Mouse (Mus musculus) CH12.LX (cell line): Measurements from ENCODE around the gene Dlg2. TPM values are rescaled to one million over a fixed set of nuclear protein-coding genes. Genes with fewer than 3 reads are reported as not detected.

Experiments used
- DNase-seq: peaks from one replicate; pipeline ENCODE4 v3.0.0-alpha.2; 2013; ENCODE audit errors: extremely low read depth
- H3K27ac ChIP-seq: 2 replicates; pipeline ENCODE4 v1.5.1; 2012; ENCODE audit warnings: low read depth, mild to moderate bottlenecking, control low read depth, moderate library complexity; ENCODE audit not compliant: insufficient read depth
- H3K27me3 ChIP-seq: replicated peaks from 2 replicates; pipeline ENCODE3; 2012; ENCODE audit warnings: inconsistent platforms
- H3K36me3 ChIP-seq, 2 experiments: replicated peaks in 1 of 2; 2 replicates each; pipeline versions ENCODE3 to v1.6.1; 2012; ENCODE audit warnings: inconsistent platforms in 1 of 2, low read length in 1 of 2, mild to moderate bottlenecking in 1 of 2, mixed read lengths in 1 of 2, moderate library complexity in 1 of 2; ENCODE audit not compliant: control insufficient read depth in 1 of 2, insufficient read depth in 1 of 2
- H3K4me1 ChIP-seq, 2 experiments: 2 replicates each; pipeline ENCODE4 v1.6.1; 2012; ENCODE audit warnings: inconsistent platforms in 1 of 2, moderate library complexity in 1 of 2; ENCODE audit not compliant: insufficient read depth in 2 of 2, control insufficient read depth in 1 of 2
- H3K4me2 ChIP-seq: 2 replicates; pipeline ENCODE4 v1.6.1; 2012; ENCODE audit warnings: low read depth, mild to moderate bottlenecking, control low read depth; ENCODE audit not compliant: poor library complexity, insufficient read depth, severe bottlenecking
- H3K4me3 ChIP-seq, 3 experiments: fragments of 150-350 bp in 1 of 3; sonication (generic) in 1 of 3; replicated peaks in 1 of 3; 2 replicates each; pipeline versions ENCODE3 to v1.5.1; 2011 to 2012; ENCODE audit warnings: low read depth in 2 of 3, low read length in 2 of 3, mild to moderate bottlenecking in 2 of 3, moderate library complexity in 2 of 3, control low read depth in 1 of 3, improper control_type of control experiment in 1 of 3, inconsistent platforms in 1 of 3, mixed read lengths in 1 of 3; ENCODE audit not compliant: poor library complexity in 1 of 3
- H3K79me2 ChIP-seq: replicated peaks from 2 replicates; pipeline ENCODE4 v1.6.1; 2012; ENCODE audit warnings: mild to moderate bottlenecking, moderate library complexity; ENCODE audit not compliant: control insufficient read depth, poor library complexity, insufficient read depth, severe bottlenecking; ENCODE audit errors: extremely low read depth
- H3K9ac ChIP-seq: 2 replicates; pipeline ENCODE4 v1.6.1; 2012; ENCODE audit warnings: low read depth, mild to moderate bottlenecking, control low read depth, moderate library complexity; ENCODE audit not compliant: insufficient read depth
- H3K9me3 ChIP-seq: replicated peaks from 2 replicates; pipeline ENCODE3; 2012; ENCODE audit warnings: low read length, inconsistent platforms, mixed read lengths
- ELF1 ChIP-seq: IDR thresholded peaks from 2 replicates; pipeline ENCODE4 v1.6.1; 2014; ENCODE audit warnings: low read depth, mild to moderate bottlenecking, inconsistent platforms, low read length, improper control_type of control experiment
- EP300 ChIP-seq: IDR thresholded peaks from 2 replicates; pipeline ENCODE4 v1.6.1; 2011; ENCODE audit warnings: low read length, improper control_type of control experiment
- GABPA ChIP-seq: IDR thresholded peaks from 2 replicates; pipeline ENCODE4 v1.6.1; 2012; ENCODE audit warnings: low read depth, low read length, improper control_type of control experiment, inconsistent platforms; ENCODE audit not compliant: insufficient replicate concordance
- HCFC1 ChIP-seq: IDR thresholded peaks from 2 replicates; pipeline ENCODE4 v1.6.1; 2012; ENCODE audit warnings: low read depth, mild to moderate bottlenecking, inconsistent platforms, low read length, improper control_type of control experiment
- JUN ChIP-seq: IDR thresholded peaks from 2 replicates; pipeline ENCODE4 v1.6.1; 2011; ENCODE audit warnings: low read depth, mild to moderate bottlenecking, low read length, improper control_type of control experiment, moderate library complexity; ENCODE audit not compliant: insufficient read depth
- PAX5 ChIP-seq: IDR thresholded peaks from 2 replicates; pipeline ENCODE4 v1.6.1; 2012; ENCODE audit warnings: low read length, inconsistent platforms, mixed read lengths
- POLR2A ChIP-seq: IDR thresholded peaks from 2 replicates; pipeline ENCODE4 v1.6.1; 2011; ENCODE audit warnings: low read depth, mild to moderate bottlenecking, improper control_type of control experiment, low read length
- POLR2AphosphoS2 ChIP-seq: IDR thresholded peaks from 2 replicates; pipeline ENCODE4 v1.6.1; 2011; ENCODE audit warnings: low read depth, low read length, improper control_type of control experiment
- RAD21 ChIP-seq: IDR thresholded peaks from 2 replicates; pipeline ENCODE4 v1.6.1; 2011; ENCODE audit warnings: low read depth, mild to moderate bottlenecking, low read length, improper control_type of control experiment, moderate library complexity
- RCOR1 ChIP-seq: conservative IDR thresholded peaks from 2 replicates; pipeline ENCODE4 v1.6.1; 2012; ENCODE audit warnings: low read depth, mild to moderate bottlenecking, inconsistent platforms, low read length, improper control_type of control experiment
- TBP ChIP-seq: conservative IDR thresholded peaks from 2 replicates; pipeline ENCODE4 v1.6.1; 2011; ENCODE audit warnings: low read depth, low read length, improper control_type of control experiment
- TCF12 ChIP-seq: IDR thresholded peaks from 2 replicates; pipeline ENCODE4 v1.6.1; 2014; ENCODE audit warnings: low read depth, mild to moderate bottlenecking, inconsistent platforms, low read length, improper control_type of control experiment
- USF2 ChIP-seq: conservative IDR thresholded peaks from 2 replicates; pipeline ENCODE4 v1.6.1; 2011; ENCODE audit warnings: low read depth, low read length, improper control_type of control experiment
- ZMIZ1 ChIP-seq: IDR thresholded peaks from 2 replicates; pipeline ENCODE4 v1.6.1; 2012; ENCODE audit warnings: low read depth, mild to moderate bottlenecking, inconsistent platforms, low read length, improper control_type of control experiment
- ZNF384 ChIP-seq: IDR thresholded peaks from 2 replicates; pipeline ENCODE4 v1.6.1; 2012; ENCODE audit warnings: low read depth, low read length, improper control_type of control experiment, inconsistent platforms
- dilution Hi-C: fragments of 300-500 bp; cut with MboI; formaldehyde crosslinking; loops from 2 replicates; pipeline ENCODE4 v1.14.3; 2020; ENCODE audit warnings: low sequenced_read_pairs; ENCODE audit not compliant: extremely low pct_unique_long_range_greater_than_20kb, extremely low pct_ligation_motif_present
- in situ Hi-C: fragments of 300-500 bp; cut with MboI; formaldehyde crosslinking; loops from 3 replicates; pipeline ENCODE4 v1.14.3; 2019; ENCODE audit warnings: low sequenced_read_pairs, low pct_ligation_motif_present, low pct_unique_long_range_greater_than_20kb, mixed read lengths
- polyA plus RNA-seq: library from polyadenylated mRNA; unstranded; fragments of >175 nt; gene quantifications from 2 replicates; pipeline ENCODE4 v1.2.1, GENCODE M21; 2012; ENCODE audit warnings: low read depth; ENCODE audit not compliant: insufficient read length
- total RNA-seq, 2 experiments: library from RNA; depleted of rRNA; stranded (reverse); fragments of 300-350 nt in 1 of 2; fragments of >200 nt in 1 of 2; gene quantifications; 2 replicates each; pipeline ENCODE4 v1.2.3; 2012 to 2014

Dlg2 gene
- total and polyA plus RNA-seq, 3 experiments, result 0.36 TPM; not detected in 2

GRCm38 (mm10) chr7:92234476-92235202 is 1758.2 kb downstream of the Dlg2 start:
- H3K27me3 ChIP-seq, result no peaks in the 10 kb centered on the region
- H3K9ac ChIP-seq, result no peak overlapping the region
- dilution Hi-C loops, result no loop called here
- H3K9me3 ChIP-seq, result no peaks in the 10 kb centered on the region
- TF ChIP-seq RCOR1, result no peak
- TF ChIP-seq USF2, result no peak
- TF ChIP-seq POLR2A, result no peak
- TF ChIP-seq JUN, result no peak
- TF ChIP-seq RAD21, result no peak
- TF ChIP-seq ELF1, result no peak
- no peak for TF ChIP-seq ZMIZ1
- no peak for TF ChIP-seq TCF12
- TF ChIP-seq TBP, result no peak
- TF ChIP-seq GABPA, result no peak
- TF ChIP-seq POLR2AphosphoS2, result no peak
- TF ChIP-seq PAX5, result no peak
- no peak for TF ChIP-seq ZNF384
- no peak for TF ChIP-seq HCFC1
- no peak for TF ChIP-seq EP300
- no peak overlapping the region for H3K4me3 ChIP-seq
- in situ Hi-C loops, result no loop called here
- H3K79me2 ChIP-seq, result no peaks in the 10 kb centered on the region
- H3K4me2 ChIP-seq, result no peak overlapping the region
- H3K27ac ChIP-seq, result no peak overlapping the region
- DNase-seq, result no peak
- H3K4me1 ChIP-seq, result no peaks in the 10 kb centered on the region
- no peaks in the 10 kb centered on the region for H3K36me3 ChIP-seq

- Histone ChIP-seq H3K79me2 (no peaks in the 10 kb centered on the region), H3K9me3 (no peaks in the 10 kb centered on the region), H3K4me3 (no peak overlapping the region), H3K27me3 (no peaks in the 10 kb centered on the region), H3K36me3 (no peaks in the 10 kb centered on the region), H3K27ac (no peak overlapping the region), H3K4me2 (no peak overlapping the region), H3K9ac (no peak overlapping the region), H3K4me1 (no peaks in the 10 kb centered on the region)
- no peak for DNase-seq
- in situ Hi-C loops (no loop called here), dilution Hi-C loops (no loop called here)
- TF ChIP-seq ELF1 (no peak), POLR2AphosphoS2 (no peak)
These were observed 1759.1 kb downstream of the Dlg2 start for GRCm38 (mm10) chr7:92235541-92236031.
